Mouse (Mus musculus) urinary bladder, postnatal 10 days (tissue): ENCODE measurements around the gene Spryd3.

Experiments
- DNase-seq: peaks from one replicate; pipeline ENCODE4 v3.0.0; 2022; ENCODE audit warnings: low spot score

The Spryd3 gene

GRCm38 (mm10) chr15:102146882-102147281 is 10.8 kb upstream of the Spryd3 start:
- DNase-seq = no peak

DNA sequence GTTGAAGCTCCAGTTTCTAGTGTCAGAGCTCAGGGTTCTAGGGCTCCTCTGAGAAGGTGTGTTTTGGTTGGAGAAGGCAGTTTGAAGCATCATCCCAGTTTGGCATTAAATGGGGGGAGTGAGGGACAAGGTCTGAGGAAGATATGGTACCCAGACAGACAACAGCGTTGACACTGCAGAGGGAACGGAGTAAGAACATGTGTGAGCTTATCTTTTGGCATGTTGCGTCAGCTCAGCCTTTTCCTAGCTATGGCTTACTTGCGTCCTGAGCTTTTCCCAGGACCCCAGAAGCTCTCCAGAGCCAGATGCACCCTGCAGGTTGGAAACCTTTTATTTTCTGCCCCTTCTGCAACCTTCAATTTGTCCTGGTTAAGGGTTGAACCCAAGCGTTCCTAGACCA is 10.1 kb upstream of the Spryd3 start:
- DNase-seq = no peak

DNA sequence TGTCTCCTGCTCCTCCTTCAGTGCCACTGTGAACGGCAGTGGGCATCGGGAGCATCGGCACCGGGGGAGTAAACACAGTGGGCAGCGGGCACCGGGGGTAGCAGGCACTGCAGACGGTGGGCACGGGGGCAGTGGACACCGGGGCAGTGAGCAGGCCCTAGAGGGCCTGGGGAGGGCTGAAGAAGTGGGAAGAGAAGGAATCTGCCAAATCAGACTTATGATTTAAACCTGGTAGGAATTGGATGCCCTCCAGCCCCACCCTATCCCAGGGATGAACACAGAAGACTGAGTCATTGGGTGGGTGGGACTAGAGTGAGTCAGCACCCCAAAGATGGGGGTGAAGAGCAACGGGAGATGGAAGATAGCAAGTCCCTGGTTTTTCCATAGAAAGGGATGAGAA is 9.3 kb upstream of the Spryd3 start:
- no peak for DNase-seq

GRCm38 (mm10) chr15:102144726-102145125 is 8.7 kb upstream of the Spryd3 start:
- DNase-seq = no peak

- no peak for DNase-seq
Observed at GRCm38 (mm10) chr15:102144274-102144711, 8.3 kb upstream of the Spryd3 start, which contains the start of gene Igfbp6. TSS of gene Igfbp6 (plus strand) at chr15:102144362.

DNA sequence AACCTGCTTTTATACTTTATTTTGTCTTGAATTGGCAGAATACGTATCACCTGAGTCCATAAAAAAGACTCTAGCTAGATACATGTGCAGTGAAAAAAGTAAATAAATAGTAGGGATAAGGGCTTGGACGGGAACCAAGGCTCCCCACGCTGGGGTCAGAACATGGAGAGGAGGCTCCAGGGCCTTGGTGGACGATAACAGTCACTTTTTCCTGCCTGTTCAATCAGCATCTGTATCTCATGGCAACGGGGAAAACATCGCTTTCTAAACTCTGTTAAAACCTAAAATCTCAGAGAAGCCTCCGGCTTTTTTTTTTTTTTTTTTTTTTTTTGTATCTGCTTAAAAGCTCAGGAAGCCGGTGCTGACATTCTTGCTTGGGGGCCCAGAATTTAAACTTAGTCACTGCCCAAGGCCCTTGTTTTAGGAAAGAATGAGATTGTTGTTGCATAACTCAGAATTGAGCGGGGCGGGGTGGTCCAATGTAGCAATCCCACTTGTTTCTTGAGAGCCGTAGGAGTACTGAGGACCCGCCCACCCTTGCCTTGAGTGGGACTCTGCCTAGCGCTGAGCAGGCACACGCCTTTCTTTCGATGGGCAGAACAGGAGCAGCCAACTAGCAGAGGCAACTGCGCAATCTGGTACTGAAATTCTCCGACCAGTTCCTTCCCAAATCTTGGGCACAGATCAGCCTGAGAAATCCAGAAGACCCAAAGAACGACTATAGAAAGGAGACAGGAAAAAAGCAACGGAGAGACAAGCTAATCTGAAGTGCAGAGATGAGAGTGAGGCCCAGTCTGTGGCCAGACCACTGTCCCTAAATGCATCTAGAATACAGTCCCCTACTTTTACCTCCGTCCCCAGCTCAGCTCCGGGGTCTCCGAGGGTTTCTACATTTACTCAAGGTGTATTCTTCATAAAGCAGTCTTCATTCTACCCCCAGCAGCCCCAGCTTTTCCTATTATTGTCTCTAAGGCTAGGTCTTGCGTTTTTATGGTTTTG is 7.2 kb upstream of the Spryd3 start:
- DNase-seq = no peak

- DNase-seq = no peak
Observed at GRCm38 (mm10) chr15:102141120-102141519, 5.1 kb upstream of the Spryd3 start.

- DNase-seq = no peak
Observed at GRCm38 (mm10) chr15:102135522-102136128, 409 bp downstream of the Spryd3 start.

- no peak for DNase-seq
Observed at GRCm38 (mm10) chr15:102134709-102135108, 1.3 kb downstream of the Spryd3 start.

DNA sequence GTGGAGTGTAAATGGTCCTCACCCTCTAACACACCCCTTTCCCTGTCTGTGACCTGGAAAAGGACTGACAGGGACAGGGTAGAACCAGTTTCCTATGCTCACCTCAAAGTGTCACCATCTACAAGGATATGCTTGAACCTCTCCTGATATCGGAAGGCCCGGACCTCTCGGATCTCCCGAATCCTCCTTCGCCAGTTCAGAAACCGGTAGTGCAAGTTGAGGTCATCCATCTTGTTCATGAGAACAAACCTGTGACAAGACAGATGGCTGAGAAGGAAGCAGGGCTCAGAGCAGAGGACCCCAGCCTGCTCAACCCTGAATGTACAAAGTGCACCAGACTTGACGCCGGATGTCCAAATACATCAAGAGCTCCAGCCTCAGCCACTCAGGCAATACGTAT is 2.7 kb downstream of the Spryd3 start:
- DNase-seq = no peak

DNA sequence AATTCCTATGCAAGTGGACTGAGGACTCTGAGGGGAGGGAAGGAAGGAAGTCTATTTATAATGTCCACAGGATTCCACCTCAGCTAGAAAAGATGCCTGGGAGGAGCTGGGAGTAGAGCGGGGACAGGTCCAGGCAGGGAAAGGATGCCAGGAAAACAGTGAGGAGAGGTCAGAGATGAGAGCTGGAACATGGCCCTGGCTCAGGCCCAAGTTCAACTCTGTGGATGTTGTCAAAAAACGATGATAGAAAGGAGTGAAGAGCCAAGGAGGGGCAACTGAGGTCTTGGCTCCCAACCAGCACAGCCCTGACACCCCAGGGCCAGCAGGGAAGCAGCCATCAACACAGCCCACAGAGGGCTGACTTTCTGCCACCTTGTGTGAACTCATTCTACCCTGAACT is 9.7 kb downstream of the Spryd3 start:
- no peak for DNase-seq

GRCm38 (mm10) chr15:102120530-102120929 is 15.5 kb downstream of the Spryd3 start:
- DNase-seq = no peak

- DNase-seq = no peak
Observed at GRCm38 (mm10) chr15:102119831-102120170, 16.2 kb downstream of the Spryd3 start.

- DNase-seq = no peak
Observed at GRCm38 (mm10) chr15:102119121-102119830, 16.8 kb downstream of the Spryd3 start.

DNA sequence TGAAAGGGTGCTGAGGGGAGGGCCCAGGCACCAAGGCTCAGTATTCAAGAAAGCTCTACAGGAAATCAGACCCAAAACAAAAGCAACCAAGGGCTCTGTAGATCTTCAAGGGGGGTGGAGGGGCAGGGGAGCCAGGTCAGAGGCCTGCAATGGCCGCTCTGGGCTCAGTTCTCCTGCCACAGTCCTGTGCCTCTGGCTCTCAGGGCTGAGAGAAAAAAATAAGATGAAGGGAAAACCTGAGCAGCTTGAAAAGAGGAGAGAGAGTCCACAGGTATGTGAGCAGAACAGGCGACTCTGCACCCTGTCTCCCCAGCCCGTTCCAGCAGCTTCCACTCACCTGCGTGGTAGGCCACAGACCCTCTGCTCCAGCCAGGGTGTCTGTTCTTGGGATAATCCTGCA is 17.4 kb downstream of the Spryd3 start:
- no peak for DNase-seq

GRCm38 (mm10) chr15:102117461-102118443 is 18.3 kb downstream of the Spryd3 start:
- no peak for DNase-seq

DNA sequence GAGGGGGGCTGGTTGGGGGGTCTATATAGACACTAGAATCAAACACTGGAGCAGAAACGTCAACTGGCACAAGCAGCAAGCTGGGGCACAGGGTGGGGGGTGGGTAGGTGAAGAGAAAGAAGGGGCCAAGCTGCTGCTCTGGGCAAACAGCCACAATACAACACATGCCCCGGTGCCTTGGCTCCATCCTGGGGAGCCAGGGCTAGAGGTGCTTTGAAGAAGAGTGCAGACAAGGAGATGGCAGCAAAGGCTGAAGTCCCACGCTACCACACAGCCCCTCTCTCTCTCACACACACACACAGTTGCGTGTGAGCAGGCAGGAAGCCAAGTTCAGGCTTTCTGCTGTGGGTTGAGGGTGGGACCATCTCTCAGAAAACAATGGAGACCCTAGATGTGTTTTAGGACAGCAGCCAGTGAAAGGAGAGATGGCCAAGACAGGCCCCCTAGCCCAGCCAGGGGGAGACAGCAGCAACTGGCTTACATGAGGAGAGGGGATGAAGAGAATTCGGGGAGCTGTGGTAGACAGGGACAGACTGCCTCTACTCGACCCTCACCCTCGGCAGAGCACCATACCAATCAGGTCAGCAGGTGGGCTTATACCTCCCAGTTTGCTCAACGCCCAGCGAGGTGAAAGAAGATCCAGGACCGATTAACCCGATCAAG is 19.1 kb downstream of the Spryd3 start:
- DNase-seq = no peak

DNA sequence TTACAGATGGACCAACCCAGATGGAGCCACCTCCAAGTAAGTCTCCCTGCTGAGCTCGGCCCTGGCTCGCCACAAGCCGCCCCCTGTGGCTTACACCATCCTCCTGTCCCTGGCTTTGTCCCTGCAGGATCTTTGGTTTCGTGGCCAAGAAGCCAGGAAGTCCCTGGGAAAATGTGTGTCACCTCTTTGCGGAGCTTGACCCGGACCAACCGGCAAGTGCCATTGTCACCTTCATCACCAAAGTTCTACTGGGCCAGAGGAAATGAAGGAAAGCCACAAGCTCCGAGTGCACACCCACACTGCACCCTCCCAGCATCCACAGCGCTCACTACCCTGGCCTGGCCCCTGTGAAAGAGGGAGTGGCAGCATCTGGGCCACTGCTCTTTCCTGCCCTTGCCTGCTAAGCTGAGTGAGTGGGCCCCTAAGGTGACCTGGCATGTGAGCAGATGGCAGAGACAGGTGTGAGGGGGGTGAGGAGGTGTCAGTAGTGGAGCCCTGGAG is 20.3 kb downstream of the Spryd3 start:
- no peak for DNase-seq

DNA sequence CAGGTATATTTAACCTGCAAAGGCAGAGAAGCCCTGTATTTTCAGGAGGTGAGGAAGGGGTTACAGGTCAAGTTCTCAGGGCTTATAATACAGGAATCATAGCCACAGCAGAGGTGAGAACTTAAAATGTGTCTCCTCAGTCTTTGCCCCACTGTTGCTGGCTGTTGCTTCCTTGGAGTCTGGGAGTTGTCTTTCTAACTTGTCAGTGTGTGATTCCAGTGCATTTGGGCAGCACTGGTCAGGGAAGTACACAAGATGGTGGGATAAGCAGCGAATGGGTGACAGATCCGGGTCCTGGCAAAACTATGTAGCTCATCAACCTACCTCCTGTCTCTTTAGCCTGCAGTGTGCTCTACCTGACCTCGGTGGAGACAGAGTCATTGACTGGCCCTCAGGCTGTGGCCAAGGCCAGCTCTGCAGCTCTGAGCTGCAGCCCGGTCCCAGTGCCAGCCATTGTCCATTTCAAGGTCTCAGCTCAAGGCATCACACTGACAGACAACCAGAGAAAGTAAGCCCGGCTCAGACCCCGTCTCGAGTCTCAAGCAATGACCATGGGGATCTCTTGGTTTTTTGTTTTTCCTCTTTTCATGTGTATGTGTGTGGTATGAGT is 21.3 kb downstream of the Spryd3 start:
- DNase-seq = no peak

- no peak for DNase-seq
Observed at GRCm38 (mm10) chr15:102113674-102114073, 22.4 kb downstream of the Spryd3 start.
